Mouse (Mus musculus): ENCODE results near the gene Atp13a2. TPM values are rescaled to one million over a fixed set of nuclear protein-coding genes. Genes with fewer than 3 reads are reported as not detected.

The Atp13a2 gene
- total and polyA plus RNA-seq, 3 experiments, result 29.0 to 65.4 TPM; not detected in 1

DNA sequence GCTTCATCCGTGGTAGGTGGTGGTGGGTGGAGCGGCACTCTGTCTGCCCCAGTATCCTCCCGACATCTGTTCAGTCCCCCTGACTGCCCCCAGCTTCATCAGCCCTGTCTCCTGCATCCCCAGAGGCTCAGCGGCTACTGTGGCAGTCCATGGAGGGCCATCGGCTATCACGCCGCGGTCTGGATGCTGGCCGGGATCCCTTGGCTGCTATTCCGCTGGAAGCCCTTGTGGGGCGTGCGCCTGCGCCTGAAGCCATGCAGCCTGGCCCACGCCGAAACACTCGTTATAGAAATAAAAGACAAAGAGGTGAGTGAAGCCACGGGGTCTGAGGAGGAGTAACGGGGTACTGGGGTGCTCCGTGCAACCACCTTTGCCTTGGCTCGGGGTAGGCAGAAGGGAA, 5.5 kb downstream of the Atp13a2 start:
- DNase-seq (ENCODE audit: low read depth, low spot score), result no peak
- no peak overlapping the region for H3K27ac ChIP-seq (ENCODE audit: control insufficient read depth, low read depth, low read length)
- H3K79me2 ChIP-seq (ENCODE audit: control insufficient read depth, insufficient read depth, low read length, poor library complexity), result peaks cover 4% of the 10 kb centered on the region
- H3K36me3 ChIP-seq (ENCODE audit: control insufficient read depth in 1 of 2, insufficient read depth in 2 of 2, low read length in 2 of 2), result peaks cover 0 to 10% of the 10 kb centered on the region in 2 experiments; a peak in 2 of 4 replicates
- H3K9me3 ChIP-seq (replicated peaks; ENCODE audit: insufficient read depth, low read length), result no peaks in the 10 kb centered on the region
- H3K27me3 ChIP-seq (ENCODE audit: control insufficient read depth in 1 of 2, insufficient read depth in 2 of 2, low read length in 2 of 2), result no peaks in the 10 kb centered on the region
- TF ChIP-seq ETS1 (IDR thresholded peaks at IDR 0.05; ENCODE audit: low read depth, low read length) (no peak), GATA1 (IDR thresholded peaks at IDR 0.05; ENCODE audit: low read depth, low read length) (no peak), NRF1 (IDR thresholded peaks at IDR 0.05; ENCODE audit: insufficient read depth, low read depth, low read length, poor library complexity, severe bottlenecking) (no peak), MAZ (IDR thresholded peaks at IDR 0.05; ENCODE audit: low read depth, low read length) (no peak), JUND (IDR thresholded peaks at IDR 0.05; ENCODE audit: low read depth, low read length) (no peak), ZC3H11A (IDR thresholded peaks at IDR 0.05; ENCODE audit: low read depth, low read length) (no peak)
- H3K9ac ChIP-seq (ENCODE audit: control insufficient read depth, low read depth, low read length, poor library complexity, severe bottlenecking), result no peak overlapping the region
- H3K4me1 ChIP-seq (ENCODE audit: control insufficient read depth in 1 of 2, insufficient read depth in 2 of 2, low read length in 2 of 2), result peaks cover 3 to 17% of the 10 kb centered on the region in 2 experiments; a peak in 3 of 4 replicates
- H3K4me3 ChIP-seq (ENCODE audit: control insufficient read depth in 1 of 2, insufficient read depth in 1 of 2, low read depth in 2 of 2, low read length in 2 of 2), result no peak overlapping the region

DNA sequence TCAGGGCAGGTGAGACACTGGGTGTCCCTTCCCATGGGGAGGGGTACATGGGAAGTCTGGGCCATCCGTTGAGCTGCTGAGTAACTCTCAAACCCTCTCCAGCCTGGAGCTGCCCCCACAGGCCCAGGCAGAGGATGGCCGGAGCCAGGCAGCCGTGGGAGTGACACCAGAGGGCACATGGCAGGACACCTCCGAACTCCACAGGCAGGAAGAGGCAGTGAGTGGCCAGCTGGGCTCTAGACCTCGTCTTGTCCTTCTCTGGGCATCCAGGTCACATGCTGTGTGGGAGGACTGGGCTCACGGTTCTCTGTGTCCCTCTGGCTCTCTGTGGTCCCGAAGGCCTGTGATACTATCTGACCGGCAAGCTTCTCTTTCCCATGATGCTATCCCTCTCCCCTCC, 7.2 kb downstream of the Atp13a2 start:
- Histone ChIP-seq H3K4me3 (ENCODE audit: control insufficient read depth in 1 of 2, insufficient read depth in 1 of 2, low read depth in 2 of 2, low read length in 2 of 2) (no peak overlapping the region), H3K27ac (ENCODE audit: control insufficient read depth, low read depth, low read length) (no peak overlapping the region), H3K9ac (ENCODE audit: control insufficient read depth, low read depth, low read length, poor library complexity, severe bottlenecking) (no peak overlapping the region), H3K27me3 (ENCODE audit: control insufficient read depth in 1 of 2, insufficient read depth in 2 of 2, low read length in 2 of 2) (no peaks in the 10 kb centered on the region), H3K4me1 (ENCODE audit: control insufficient read depth in 1 of 2, insufficient read depth in 2 of 2, low read length in 2 of 2) (peaks cover 0 to 2% of the 10 kb centered on the region in 2 experiments; a peak in 2 of 4 replicates), H3K79me2 (ENCODE audit: control insufficient read depth, insufficient read depth, low read length, poor library complexity) (no peaks in the 10 kb centered on the region), H3K36me3 (ENCODE audit: control insufficient read depth in 1 of 2, insufficient read depth in 2 of 2, low read length in 2 of 2) (peaks cover under 1 to 2% of the 10 kb centered on the region in 2 experiments; a peak in 2 of 4 replicates), H3K9me3 (replicated peaks; ENCODE audit: insufficient read depth, low read length) (no peaks in the 10 kb centered on the region)
- no peak for DNase-seq (ENCODE audit: low read depth, low spot score)
- TF ChIP-seq UBTF (IDR thresholded peaks at IDR 0.05; ENCODE audit: borderline replicate concordance, insufficient read depth, low read depth, low read length) (no peak), USF1 (IDR thresholded peaks at IDR 0.05; ENCODE audit: low read depth, low read length) (no peak), POLR2A (IDR thresholded peaks at IDR 0.05; ENCODE audit: control insufficient read depth in 1 of 2, insufficient read depth in 1 of 2, low read depth in 1 of 2, low read length in 2 of 2, poor library complexity in 1 of 2) (no peak), BHLHE40 (IDR thresholded peaks at IDR 0.05; ENCODE audit: borderline replicate concordance, low read depth, low read length) (no peak), MYC (IDR thresholded peaks at IDR 0.05; ENCODE audit: low read depth, low read length) (no peak), MXI1 (IDR thresholded peaks at IDR 0.05; ENCODE audit: low read depth, low read length) (no peak), ZKSCAN1 (IDR thresholded peaks at IDR 0.05; ENCODE audit: low read depth, low read length) (no peak), SIN3A (IDR thresholded peaks at IDR 0.05; ENCODE audit: low read length) (no peak), RAD21 (IDR thresholded peaks at IDR 0.05; ENCODE audit: low read depth, low read length) (no peak), EP300 (IDR thresholded peaks at IDR 0.05; ENCODE audit: low read depth in 1 of 2, low read length in 2 of 2) (no peak), CTCF (IDR thresholded peaks at IDR 0.05 in 2 of 3, conservative IDR thresholded peaks at IDR 0.05 in 1 of 3; ENCODE audit: control insufficient read depth in 1 of 3, insufficient read depth in 1 of 3, low read depth in 2 of 3, low read length in 3 of 3, poor library complexity in 1 of 3, severe bottlenecking in 1 of 3) (no peak), MAZ (IDR thresholded peaks at IDR 0.05; ENCODE audit: low read depth, low read length) (no peak), TBP (IDR thresholded peaks at IDR 0.05; ENCODE audit: low read depth, low read length) (no peak)

Measured in MEL (cell line).